Mouse (Mus musculus) left cerebral cortex, adult 8-10 months (tissue): Measurements from ENCODE around the gene Chrna1. TPM values are rescaled to one million over a fixed set of nuclear protein-coding genes. Genes with fewer than 3 reads are reported as not detected.

Experiments used
- DNase-seq, 2 experiments: peaks; one replicate each; pipeline ENCODE4 v3.0.0; 2022; ENCODE audit warnings: low spot score in 2 of 2
- total RNA-seq, 4 experiments: library from RNA; stranded (reverse); gene quantifications; 2 replicates each; pipeline ENCODE4 v1.2.4; 2022

Chrna1 gene
- total RNA-seq, result under 1 TPM; 0.13 to 0.21 (median 0.19) TPM

- DNase-seq, result no peak
Measured at GRCm38 (mm10) chr2:73580166-73580565, at the start of gene Chrna1. Gene Chrna1, minus strand, starts transcription at chr2:73580338.

- no peak for DNase-seq
Measured at GRCm38 (mm10) chr2:73618486-73619052, 38.4 kb upstream of the Chrna1 start.

- DNase-seq, result peak in 1 of 2 experiments; percentile 5
Measured at GRCm38 (mm10) chr2:73616434-73617057, 36.4 kb upstream of the Chrna1 start.

DNA sequence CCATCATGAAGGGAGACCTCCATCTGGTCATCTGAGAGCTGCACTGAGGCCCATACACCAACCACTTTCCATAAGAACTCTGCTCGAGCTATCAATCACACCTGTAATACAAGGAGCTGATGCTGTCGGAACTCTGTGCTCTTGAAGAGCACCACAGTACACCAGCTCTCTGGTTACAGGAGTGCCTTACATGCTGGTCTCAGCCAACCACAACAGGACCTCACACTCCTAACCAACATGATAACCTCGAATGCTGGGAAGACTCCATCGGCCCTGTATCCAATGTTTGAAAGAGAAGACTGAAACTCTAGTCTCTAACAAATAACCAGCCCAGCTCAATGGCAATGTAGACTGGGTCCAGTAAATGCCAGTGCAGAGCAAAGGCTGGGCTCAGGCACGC lies 35.3 kb upstream of the Chrna1 start:
- peak in 1 of 2 experiments; percentile 4 for DNase-seq

DNA sequence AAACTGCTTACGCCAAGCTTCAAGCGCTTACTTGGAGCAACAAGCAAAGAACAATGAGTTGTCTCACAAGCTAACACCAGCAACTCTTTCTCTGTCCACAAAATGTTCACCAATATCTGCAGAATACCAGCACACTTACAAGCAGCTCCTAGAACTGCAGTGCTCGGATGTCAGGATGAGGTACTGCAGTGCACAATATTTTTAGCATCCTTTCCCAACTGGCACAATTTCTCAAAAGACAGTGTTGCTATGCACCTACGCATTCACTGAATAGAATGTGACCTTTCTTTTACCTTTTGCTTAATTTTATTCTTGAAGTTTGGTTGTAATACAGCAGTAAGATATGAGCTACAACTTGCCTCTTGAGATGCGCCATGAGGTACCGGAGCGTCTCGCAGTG lies 34.2 kb upstream of the Chrna1 start:
- no peak for DNase-seq

- DNase-seq, result no peak
Measured at GRCm38 (mm10) chr2:73612941-73613340, 32.8 kb upstream of the Chrna1 start.

- DNase-seq, result no peak
Measured at GRCm38 (mm10) chr2:73612367-73612914, 32.3 kb upstream of the Chrna1 start.

DNA sequence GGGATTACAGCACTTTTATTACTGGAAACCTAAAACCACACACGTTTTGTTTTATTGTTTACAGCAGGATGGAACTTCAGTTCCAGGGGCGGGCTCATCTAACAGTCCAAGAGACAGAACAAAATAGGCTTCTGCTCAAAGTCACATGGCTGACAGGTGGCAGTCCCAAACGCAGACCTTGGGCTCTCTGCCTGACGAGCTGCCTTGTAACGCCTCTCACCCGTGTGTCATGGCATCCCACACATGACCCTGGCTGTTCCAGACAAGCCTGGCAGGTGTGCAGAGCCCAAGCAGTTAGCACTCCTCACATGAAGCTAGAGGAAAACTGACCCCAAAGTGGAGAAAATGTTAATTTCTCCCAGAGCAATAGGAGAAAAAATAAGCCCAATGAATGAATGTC lies 31.7 kb upstream of the Chrna1 start:
- DNase-seq, result no peak

DNA sequence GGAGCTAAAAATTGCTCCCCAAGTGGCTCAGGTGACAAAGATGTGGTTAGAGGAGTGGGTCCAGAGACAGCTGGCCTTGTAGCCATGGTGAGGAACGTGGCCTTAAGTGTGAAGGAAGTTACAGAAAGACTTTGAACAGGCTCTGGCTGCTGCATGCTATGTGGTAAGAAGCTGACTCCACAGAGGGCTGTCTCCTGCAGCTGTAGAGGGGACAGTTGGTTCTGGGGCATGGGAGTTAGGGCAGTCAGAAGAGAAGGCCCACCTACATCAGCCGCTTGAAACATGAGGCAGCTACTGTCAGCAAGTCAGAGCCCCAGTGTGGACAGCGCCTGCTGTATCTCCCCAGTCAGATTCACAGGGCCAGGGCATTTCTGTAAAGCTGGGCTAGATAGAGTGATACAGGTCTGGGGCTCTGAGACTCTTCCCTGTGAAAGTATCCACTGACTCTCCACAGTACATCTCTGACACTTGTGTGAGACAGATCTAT lies 29.6 kb upstream of the Chrna1 start:
- no peak for DNase-seq

DNA sequence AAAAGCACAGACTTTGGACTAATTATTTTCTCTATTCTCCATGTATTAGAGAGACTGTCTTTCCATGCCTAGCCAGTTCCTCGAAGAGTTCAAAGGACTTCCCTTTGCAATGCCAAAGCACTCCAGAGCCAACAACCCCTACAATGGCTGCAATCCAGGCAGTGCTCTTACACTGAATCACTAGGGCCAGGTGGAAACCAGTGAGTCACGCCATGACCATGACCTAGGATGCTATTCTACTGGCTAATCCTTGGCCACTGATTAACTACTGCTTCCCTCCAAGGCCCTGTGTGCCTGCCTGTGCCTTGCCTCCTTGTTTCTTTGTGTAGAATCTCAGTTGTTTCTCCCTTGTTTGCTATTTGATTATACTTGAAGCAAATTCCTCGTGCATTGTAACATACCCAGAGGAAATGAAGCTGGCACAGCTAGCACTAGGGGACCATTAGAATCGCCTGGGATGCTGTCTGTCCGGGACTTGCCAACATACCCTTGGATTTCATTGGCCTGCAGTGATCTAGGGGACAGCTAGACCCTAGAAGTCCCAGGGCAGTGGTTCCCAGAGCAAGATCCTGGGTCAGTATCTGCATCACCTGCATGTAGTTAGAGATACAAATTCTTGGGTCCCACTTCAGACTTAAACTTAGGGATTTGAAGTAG lies 29.1 kb upstream of the Chrna1 start:
- no peak for DNase-seq

DNA sequence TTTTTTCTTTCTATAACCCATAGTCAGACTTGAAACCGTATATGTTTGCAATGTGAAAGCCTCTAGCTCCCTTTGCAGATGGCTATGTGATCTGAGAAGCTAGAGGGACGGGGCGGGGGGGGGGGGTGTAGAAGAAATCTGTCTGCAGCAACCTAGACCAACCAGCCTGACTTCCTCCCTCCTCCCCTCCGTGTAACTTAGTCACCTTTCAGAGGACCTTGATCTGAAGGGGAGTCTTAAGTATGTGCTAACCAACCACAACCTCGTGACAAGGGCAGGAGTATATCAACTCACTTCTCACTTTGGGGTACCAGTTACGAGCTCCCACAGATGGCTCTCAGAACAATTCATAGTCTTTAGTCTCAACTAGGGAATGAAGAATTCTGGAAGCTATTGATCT lies 28.3 kb upstream of the Chrna1 start:
- DNase-seq, result no peak

GRCm38 (mm10) chr2:73607609-73608008 lies 27.5 kb upstream of the Chrna1 start:
- DNase-seq, result no peak

GRCm38 (mm10) chr2:73607146-73607545 lies 27.0 kb upstream of the Chrna1 start:
- DNase-seq, result no peak

- no peak for DNase-seq
Measured at GRCm38 (mm10) chr2:73606616-73607015, 26.5 kb upstream of the Chrna1 start.

GRCm38 (mm10) chr2:73605077-73605476 lies 24.9 kb upstream of the Chrna1 start:
- peak in 1 of 2 experiments; percentile 97 for DNase-seq

- no peak for DNase-seq
Measured at GRCm38 (mm10) chr2:73604579-73604978, 24.4 kb upstream of the Chrna1 start.

DNA sequence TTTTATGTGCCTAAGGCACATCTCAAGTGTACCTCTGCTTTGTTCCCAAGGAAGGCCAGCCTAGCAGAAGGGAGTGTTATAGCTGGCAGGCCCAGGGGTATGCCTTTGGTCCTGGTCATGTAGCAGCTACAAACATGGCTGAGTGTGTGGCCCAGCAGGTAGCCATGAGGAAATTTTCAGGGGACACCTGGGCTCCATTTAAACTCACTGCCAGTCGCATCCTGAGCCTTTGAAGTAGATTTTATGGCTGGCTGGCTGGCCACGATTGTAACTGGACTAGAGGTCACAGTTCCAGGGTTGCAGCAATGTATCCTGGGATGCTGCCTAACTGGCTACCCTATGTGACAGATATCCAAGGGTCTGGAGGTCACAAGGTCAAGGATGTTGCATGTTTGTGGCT lies 20.5 kb upstream of the Chrna1 start:
- no peak for DNase-seq

DNA sequence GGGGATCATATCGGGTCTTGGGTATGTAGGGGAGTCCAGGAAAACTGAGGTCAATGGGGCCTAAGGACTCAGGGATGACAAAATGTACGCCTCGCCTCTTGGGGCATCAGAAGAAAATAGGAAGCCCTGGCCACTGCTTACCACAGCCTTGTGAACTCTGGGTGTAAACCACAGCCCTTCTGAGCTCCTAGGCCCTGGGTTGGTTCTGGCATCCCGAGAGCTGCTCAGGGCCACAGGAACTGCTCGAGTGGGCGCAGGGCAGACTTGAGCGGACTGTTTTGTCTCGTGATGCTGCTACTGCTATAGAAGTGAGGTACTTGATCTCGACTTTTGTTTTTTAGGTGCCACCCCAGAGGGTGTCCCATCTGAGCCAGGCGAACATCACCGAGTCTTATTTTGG lies 17.6 kb upstream of the Chrna1 start:
- DNase-seq, result no peak

- peak in 1 of 2 experiments; percentile 97 for DNase-seq
Measured at GRCm38 (mm10) chr2:73596786-73597185, 16.6 kb upstream of the Chrna1 start.

DNA sequence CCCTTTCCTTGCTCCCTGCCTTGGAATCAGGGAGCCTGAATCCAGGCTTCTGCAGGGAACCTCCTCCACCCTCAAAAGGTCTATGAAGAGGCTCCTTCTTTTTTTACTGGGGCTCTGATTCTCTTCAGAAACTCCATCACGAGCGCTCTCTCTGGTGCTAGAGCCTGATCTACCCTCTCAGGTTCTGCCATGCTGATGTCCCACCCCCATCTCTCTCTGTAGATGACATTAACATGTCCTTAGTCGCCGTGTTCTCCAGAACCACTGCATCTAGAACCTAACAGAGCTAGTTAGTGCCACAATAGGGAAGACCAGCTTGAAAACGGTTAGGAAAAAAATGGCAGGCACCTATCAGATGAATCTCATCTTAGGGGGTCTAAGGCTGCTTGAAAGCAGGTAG lies 16.2 kb upstream of the Chrna1 start:
- no peak for DNase-seq

DNA sequence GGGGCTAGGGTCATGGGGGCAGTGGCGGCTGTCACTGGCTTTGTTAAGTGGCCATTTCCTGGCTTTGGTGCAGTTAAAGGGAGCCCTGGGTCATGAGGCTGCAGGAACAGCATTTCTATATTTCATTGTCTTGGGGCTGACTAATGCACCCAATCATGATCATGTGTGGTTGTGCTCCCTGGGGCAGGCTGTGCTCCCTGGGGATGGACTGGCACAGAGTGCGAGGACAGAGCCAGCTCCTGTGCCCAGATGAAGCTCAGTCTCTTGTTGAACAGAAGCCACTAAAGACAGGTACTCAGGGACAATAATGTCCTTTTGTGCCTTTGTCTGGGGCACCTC lies 12.9 kb upstream of the Chrna1 start:
- no peak for DNase-seq

DNA sequence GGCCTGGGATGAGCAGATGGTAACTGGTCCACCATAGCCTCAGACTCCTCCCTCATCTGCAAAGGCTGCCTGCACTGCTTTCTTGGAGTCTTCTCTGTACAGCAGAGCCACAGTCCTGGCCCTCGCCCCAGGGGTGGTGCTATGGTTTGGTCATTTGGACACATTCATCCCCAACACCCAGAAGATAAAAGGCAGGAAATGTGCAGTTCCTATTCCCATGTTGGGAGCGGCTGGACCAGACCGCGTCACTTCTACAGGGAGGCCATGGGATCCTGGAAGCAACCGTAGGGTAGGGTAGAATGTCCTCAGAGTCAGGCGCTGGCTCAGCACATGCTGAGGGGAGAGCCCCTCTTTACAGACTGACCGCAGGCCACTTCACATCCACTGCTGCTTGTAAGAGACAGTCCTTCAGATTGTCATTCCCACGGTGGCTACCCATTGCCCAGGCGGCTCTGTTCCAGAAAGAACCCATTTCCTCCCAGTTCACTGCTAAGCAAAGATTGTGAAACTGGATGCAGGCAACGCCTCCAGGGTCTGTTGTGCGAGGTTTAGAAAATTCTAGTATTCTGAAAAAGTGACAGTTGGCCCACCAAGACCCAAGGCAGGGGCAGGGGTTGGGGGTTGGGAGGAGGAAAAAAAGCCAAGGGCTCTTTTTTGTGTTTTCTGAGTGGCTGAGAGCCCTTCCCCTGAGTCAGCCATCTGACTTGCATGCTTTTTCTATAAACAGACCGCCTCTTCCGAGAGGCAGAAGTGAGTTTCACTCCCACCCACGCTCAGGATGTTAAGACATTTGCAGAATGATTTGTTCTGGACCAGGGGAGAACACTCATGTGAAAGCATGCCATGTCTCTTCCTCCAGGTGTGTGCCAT lies 12.3 kb upstream of the Chrna1 start:
- peak in 1 of 2 experiments; percentile 87 for DNase-seq
